Mouse (Mus musculus): ENCODE results near the gene Tas2r102.

DNA sequence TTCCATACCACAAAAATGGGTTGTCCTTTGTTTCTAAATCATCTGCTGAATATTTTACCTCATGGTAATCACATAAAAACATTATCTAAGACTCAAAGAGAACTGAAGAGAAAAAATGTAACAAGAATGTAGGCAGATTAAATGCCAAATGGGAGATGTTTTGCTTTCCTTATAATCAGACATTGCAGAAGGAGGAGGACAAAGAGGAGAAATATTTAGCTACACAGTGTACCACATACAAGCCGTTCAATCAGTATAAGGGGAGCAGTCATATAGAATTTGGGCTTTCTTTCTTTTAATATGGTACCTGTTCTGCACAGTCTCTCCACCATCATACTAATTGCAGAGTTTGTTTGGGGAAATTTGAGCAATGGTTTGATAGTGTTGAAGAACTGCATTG lies 7.5 kb upstream of the Tas2r102 start, which contains the start of gene Tas2r124:
- TF ChIP-seq CTCF (IDR thresholded peaks at IDR 0.05; ENCODE audit: borderline replicate concordance, control insufficient read depth, extremely low read depth, insufficient read depth, low read length, poor library complexity): no peak
- TF ChIP-seq POLR2A (IDR thresholded peaks at IDR 0.05; ENCODE audit: control insufficient read depth, extremely low read depth, insufficient read depth, low read length, poor library complexity): no peak
